Mouse (Mus musculus) T-helper 2 cell (primary cell): Measurements from ENCODE around the gene Mapkap1.
"Not testable (repeated sequence)": the region's sequence is repeated elsewhere in the genome, so short reads cannot be mapped to it uniquely, and the experiment has no call there.

Source experiments
- in situ Hi-C: fragments of 300-600 bp; cut with MboI, MseI; formaldehyde crosslinking; loops from one replicate; pipeline ENCODE4 v1.15.1; 2025; ENCODE audit warnings: high pct_unique_total_duplicates

The Mapkap1 gene

DNA sequence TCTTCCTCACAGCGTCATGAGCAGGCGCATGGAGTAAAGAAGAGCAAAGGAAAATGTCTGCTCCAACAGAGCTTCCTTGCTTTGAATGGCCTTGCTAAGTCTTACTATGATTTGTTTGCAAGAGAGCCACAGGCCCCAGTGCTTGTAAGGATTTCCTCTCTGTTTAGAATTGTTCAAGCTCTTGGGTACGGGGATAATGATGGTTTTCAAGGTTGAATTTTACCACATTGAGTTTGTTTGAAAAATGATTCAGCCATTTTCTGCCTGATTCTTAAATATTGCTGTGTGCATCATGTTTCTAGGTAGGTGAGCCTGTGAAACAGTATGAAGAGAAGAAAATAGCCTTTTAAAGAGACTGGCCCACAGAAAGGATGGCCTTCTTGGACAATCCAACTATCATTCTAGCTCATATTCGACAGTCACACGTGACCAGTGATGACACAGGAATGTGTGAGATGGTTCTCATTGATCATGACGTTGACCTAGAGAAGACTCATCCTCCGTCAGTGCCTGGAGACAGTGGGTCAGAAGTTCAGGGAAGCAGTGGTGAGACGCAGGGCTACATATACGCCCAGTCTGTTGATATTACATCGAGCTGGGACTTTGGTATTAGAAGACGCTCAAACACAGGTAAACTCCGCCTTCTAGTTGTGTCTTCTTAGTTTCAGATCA lies 25.3 kb downstream of the Mapkap1 start:
- in situ Hi-C loops: no loop called here

DNA sequence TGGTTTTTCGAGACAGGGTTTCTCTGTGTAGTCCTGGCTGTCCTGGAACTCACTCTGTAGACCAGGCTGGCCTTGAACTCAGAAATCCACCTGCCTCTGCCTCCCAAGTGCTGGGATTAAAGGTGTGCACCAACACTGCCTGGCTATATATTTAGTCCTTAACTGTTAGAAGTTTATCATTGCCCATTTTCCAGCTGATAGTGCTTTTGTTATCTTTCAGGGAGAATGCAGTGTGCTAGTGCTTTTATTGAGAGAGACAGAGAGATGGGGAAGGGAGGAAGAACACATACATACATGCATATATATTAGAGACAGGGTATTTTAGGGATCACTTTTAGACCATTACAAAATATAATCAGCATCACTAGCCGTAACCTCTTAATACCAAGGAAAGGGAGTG lies 26.3 kb downstream of the Mapkap1 start:
- in situ Hi-C loops: not testable (repeated sequence)

DNA sequence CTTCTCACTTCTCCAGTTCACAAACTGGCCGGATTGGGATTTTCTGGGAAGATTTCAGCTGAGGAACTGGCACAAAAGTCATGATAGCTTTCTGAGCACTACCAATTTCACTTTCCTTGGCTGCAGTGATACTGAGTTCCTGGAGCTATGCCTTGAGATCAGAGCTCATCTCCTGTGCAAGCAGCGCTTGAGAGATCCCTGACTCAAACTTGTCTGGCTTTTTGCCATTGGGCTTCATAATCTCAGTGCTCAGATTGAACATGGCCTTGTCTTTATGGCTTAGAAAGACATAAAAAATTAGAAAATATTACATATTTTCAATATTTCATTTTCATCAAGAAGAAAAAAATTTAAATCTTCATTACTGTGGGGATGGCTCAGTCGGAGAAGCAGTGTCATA lies 29.8 kb downstream of the Mapkap1 start:
- in situ Hi-C loops: no loop called here

DNA sequence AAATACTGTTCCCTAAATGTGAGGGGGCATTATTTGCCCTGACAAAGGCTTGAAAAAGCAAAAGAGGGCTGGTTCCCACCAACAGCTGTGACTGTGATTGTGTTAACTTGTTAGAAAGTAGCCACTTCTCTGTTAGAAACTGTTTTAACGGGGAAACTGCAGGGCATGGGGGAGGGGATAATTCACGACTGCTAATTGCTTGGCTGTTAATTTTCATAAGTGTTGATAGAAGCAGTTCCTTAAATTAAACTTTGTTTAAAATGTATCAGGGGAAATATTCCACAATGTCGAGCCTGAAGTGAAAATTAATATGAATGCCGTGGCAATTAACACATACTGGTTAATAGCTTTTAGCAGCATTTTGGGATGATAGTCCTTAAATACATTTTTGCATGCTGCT lies 42.2 kb downstream of the Mapkap1 start:
- in situ Hi-C loops: no loop called here

DNA sequence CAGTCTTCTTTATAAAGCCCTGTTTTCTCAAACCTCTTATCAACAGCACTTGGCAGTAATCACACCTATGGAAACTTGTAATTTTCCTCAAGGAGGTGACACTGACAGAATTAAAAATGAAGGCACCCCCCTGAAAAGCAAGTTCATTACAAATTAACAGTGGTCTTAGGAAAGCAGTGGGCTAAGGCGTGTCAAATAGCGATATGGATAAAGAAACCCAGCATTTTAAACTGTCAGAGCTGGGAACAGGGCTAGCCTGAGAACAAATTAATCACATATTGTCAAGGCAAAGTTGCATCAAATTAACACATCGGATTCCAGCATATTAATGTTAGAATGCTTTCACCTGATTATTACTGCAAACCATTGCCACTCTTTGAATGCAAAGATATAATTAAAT lies 55.9 kb downstream of the Mapkap1 start:
- in situ Hi-C loops: no loop called here

DNA sequence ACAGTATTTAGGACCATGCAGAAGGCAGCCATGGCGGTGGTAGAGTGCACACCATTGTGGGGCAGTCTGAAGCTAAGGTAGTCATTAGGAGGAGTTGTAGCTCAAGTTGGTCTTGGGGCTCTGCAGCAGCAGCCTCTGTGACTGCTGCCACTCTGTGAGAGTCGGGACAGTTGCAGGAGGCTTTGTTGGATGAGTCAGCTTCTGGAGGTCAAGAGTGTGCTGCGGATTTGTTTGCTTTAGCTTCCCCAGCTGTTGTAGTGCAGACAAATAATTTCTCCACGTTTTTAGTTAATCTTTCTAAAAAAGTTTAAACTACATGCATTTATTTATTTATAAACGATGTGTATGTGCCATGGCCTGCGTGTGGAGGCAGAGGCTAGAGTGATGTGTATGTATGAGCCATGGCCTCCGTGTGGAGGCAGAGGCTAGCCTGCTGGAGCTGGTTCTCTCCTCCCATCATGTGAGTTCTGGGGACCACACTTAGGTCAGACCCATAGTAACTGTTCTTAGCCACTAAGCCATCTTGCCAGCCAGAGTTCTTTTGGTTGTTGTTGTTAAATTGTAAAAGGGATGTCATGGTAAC lies 62.1 kb downstream of the Mapkap1 start:
- in situ Hi-C loops: no loop called here

DNA sequence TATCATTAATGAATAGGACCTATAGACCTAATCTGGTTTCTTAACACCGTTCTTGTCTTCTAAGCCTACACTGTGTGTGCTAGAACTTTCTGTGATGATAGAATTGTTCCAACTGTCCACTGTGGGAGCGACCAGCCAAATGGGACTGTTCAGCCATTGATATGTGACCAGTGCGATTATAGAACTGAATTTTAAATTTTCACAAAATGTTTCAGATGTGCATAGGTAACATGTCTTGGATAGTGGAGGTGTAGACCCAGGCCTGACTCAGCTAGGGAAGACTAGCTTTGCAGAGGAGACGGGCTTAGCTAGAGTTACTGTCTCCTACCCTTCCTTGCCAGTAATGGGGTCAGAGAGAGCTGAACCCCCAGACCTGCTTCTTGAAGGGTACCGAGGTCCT lies 62.8 kb downstream of the Mapkap1 start:
- in situ Hi-C loops: no loop called here

DNA sequence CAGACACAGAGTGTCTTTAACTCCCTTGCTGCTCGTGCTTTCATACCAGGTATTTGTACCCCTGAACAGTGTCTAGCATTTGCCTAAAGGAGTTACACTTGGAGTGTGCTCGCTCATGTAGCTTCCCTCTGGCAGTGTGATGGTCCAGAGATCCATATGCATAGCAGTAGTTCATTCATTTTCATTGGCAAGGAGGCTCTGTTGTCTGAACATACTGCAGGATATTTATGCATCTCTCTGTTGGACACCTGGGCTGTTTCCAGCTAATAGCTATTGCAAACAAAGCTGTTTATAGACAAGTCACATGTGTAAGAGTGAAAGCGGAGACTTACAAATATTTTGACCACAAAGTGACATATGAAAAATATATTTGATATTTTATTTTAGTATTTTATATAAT lies 67.2 kb downstream of the Mapkap1 start:
- in situ Hi-C loops: no loop called here

DNA sequence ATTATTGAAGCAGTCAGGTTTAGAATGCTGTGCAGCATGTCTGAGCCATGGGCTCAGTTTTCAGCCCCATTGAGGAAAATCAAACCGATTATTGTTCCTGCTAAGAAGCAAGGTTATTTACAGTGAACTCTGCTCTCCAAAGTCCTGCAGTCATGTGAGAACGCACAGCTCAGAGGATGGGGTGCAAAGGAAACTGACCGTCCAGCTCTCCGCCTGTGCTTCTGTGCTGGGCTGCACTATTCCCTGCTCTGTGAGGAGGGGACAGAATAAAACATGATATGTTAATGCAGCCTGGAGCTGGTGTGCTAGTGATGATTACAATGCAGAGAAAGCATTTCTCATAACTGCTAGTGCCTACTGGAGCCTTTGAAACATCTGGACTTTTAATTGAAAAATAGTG lies 74.8 kb downstream of the Mapkap1 start:
- in situ Hi-C loops: no loop called here

DNA sequence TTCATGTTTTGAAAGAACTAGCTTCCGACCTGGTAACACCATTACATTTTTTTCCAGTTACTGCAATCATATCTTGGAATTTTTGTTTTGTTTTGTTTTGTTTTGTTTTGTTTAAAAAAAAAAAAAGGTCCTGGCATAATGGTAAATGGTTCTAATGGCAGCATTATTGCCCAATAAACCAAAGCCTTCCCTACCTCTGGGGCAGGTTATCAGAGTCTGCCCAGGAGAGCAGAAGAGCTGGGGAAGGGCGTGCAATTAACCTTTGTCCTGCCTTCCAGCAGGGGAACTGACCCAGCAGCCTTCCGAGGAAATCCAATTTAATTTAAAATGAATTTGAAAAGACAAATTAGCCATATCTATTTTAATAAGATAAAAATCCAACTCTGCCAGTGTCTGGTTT lies 75.5 kb downstream of the Mapkap1 start:
- in situ Hi-C loops: no loop called here

DNA sequence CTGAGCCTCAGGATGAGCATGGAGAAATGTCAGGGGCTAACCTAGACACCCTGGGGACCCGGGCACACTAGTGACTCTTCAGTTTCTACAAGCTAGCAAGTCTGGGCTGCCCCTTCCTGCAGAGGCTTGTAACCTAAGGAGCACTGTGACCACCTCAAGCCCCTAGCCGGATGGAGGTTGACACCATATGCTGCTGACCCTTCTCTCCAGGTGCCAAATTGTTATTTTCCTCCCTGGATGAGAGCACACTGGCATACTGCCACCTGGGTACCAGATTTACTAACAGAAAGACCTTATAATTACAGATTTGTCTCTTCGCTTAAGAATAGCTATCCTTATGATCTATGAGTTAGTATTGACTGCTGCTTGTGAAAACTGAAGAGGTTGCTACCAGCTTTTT lies 76.0 kb downstream of the Mapkap1 start:
- in situ Hi-C loops: no loop called here

DNA sequence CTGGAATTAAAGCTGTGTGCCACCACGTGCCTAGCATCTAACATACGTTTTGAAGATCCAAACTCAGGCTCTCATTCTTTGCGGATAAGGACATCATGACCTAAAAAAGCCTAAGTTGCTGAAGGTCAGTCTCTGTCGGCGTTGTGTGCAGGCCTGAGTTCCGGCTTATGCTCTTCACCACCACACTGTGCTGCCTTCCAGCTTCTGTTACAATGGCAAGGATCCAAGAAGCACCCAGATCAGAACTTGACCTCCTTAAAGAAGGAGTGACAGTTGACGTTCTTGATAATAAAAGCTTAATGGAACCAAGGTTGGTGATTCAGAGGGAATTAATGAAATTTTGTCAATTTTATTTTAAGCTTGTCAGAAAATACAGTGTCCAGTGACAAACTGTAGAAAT lies 80.7 kb downstream of the Mapkap1 start:
- in situ Hi-C loops: no loop called here

DNA sequence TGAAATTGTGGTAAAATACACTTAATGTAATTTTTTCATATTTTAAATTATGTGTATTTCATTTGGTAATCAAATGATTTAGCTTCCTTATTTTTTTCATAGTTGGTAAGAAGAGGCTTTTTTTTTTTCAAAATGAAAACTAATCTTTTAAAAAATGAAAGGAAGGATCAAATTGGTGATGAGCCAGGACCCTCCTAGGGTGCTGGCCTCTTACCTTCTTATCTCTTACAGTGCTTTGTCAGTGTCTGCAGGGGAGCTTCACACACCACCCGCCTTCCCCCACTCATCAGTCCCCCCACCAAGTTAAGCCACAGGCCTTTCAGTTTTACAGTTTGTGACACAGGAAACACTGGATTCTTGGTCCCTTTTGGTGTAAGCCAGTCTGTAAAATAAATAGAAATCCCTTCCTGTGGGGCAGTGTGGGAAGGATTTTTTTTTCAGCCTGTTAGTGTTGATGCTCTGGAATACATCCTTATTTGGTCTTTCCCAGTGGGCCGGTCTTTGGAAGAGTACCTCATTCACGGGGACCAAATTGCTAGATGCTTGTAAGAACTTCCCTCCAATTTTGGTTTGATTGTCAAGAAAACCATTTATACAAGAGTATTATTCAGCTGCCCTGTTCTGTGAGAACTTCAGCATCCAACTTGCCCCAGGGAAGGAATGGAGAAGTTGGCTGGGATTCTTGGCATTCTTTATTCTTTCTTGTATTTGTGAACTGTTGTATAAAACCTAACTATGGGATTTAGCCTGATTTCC lies 97.6 kb downstream of the Mapkap1 start:
- in situ Hi-C loops: no loop called here

DNA sequence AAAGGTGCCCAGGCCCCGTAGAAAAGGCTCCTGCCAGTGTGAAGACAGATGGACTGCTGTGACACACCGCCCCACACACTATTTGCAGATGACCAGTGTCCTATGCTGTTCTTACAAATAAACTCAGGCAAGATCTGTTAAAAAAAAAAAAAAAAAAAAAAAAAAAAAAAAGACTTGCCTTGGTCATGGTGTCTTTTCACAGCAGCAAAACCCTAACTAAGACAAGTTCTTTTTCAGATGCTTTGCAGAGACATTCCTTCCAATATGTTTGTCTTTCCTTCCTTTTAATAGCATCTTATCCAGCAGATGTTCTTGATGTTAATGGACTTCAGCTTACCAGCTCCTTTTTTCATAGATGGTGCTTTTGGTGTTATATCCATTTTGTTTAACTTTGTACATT lies 99.6 kb downstream of the Mapkap1 start:
- in situ Hi-C loops: not testable (repeated sequence)

DNA sequence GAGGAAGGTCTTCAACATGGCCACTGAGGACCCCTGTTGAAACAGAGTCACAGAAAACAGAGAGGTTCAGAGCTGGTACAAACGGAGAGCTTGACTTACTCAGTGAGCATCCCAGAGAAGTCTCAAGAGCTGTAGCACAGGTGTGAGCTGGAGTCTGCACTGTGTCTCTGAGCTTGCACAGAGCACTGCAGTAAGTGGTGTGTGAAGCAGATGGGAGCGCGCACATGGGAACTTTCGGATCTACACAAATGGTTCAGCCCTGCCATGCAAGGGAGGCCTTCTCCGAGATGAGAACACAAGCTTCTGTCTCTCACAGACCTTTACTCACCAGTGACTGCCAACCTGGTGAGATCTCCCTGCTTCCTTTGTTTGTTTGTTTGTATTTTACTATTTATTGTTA lies 103.3 kb downstream of the Mapkap1 start:
- in situ Hi-C loops: no loop called here

DNA sequence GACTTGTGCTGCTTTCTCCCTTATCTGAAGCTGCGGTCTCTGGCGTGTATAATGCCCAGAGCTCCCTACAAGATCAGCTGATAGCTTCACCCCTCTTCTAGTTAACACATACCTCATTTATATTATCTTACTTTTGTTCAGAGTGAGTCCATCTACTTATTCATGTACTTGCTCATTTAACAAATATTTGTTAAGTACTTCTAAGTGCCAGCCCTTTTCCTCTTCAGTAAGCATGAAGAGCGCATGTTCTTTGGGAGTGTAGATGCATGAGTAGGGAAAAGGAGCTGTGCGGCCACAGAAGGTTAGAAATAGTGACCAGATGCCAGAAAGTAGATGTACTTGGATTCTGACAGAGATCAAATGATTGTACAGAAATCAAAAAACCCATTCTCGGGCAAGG lies 108.7 kb downstream of the Mapkap1 start:
- in situ Hi-C loops: no loop called here

DNA sequence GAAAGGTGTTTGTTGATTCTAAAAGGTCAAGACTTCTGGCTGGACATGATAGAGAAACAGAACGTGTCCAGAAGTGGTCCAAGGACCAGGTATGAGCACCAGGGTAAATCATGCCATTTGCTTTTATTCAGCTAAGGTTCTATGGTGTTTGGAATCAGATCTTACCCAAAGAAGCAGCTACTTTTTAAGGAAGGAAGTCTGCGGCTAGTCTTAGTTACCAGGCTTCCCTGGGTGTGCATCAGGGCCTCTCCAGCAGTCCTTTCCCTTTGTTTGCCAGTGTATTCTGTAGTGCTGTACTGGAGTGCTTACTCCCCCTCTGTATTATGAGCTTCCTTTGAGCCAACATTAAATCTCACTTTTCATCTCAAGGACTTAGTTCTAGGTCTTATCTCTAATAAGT lies 111.5 kb downstream of the Mapkap1 start:
- in situ Hi-C loops: no loop called here

DNA sequence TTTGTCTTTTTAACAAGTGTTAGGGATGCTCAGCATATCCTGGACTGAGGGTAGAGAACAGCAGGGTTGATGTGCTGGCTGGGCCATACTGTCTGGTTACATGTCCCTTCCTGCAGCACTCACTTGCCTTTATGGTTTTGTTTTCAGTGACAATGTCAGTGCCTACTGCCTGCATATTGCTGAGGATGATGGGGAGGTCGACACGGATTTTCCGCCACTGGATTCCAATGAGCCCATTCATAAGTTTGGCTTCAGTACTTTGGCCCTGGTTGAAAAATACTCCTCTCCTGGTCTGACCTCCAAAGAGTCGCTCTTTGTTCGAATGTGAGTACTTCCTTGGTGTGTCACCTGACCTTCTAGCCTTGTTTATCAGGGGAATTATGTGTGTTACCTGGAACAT lies 112.0 kb downstream of the Mapkap1 start:
- in situ Hi-C loops: no loop called here

DNA sequence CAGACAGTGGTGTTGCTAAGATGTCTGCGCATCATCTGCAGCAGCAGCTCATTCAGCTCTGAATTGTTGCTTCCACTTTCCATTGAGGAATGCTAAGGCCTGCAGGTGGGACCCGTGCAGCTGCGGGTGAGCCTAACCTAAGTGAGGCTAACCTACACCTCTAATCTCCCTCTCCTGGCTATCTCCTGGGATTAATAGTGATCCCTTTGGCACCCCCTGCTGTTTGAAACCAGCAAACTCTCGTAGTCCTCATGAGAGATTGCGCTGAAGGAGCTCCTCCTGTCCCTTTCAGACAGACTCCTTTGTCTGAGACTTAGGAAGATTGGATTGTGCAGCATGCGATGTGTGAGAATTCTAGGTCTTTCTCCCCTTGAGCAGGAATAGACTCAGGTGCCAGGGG lies 113.0 kb downstream of the Mapkap1 start:
- in situ Hi-C loops: no loop called here

DNA sequence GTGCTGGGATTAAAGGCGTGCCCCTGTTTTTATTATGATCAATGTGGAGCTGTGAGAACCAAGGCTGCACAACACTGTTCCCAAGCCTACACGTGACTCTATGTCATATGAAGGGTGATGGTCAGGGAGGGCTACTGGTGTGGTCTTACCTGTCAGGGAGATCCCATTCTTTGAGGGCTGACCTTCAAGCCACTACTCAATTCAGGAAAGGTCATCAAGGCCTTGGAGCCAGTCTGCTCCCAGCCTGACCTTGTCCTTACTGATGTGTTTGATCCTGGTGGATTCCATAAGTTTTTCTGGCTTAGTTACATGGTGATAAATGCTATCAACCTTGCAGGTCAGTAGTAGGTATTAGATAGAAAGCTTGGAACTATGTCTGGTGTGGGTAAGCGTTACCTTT lies 114.8 kb downstream of the Mapkap1 start:
- in situ Hi-C loops: no loop called here

DNA sequence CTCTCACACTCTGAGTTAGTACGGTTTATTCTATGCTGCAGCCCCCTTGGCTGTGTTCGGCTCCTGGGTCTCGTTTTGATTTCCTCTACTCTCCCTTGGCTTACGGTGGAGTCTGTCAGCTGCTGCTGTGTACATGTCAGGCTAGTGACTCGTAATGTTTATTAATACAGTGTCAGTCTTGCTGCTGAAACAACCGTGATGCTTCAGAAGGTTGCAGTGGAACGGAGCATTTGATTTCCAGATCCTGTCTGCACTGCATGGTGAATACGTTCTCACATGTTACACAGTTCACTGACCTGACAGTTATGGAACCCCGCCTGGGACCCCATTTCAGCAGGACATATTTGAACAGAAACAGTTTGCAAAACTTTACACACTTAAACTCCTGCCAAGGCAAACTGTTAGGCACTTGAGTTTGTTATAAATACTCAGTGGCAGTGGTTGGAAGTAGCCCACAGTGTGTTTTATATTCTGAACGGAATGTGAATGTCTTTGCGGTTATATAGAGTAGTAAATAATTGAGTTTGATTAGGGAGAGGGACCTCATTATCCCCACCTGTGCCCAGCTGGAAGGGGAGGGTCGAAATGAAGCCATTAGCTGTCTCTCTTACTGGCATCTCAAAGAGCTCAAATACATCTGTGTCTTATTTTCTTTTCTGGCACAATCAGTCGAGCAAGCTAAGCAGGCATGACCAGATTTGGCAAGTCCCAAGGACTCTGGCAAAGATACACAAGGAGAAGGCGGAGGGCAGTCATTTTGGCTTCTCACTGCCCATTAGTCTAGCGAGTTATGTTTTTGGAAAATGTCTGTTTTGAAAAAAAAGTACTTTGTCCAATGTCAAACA lies 120.2 kb downstream of the Mapkap1 start:
- in situ Hi-C loops: no loop called here

DNA sequence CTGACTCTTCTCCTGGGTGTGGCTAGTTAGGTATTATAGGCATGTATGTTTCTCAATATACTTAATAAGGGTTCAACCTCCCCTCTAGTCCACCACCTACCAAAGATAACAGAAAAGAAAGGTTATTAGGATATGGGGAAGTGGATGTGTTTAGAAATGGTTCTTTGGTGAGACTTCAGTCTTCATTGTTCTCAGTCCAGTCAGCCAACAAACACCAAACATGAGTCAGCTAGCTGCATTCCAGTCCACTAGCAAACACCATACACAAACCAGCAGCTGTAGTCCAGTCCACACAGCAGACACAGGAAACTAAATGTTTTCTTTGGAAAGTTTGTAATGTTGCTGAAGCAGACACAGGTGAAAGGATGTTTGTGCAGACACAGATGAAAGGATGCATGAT lies 121.9 kb downstream of the Mapkap1 start:
- in situ Hi-C loops: no loop called here
